Mouse (Mus musculus): Measurements from ENCODE around the gene Hspa12b.

Gene Hspa12b

GRCm38 (mm10) chr2:131129836-131130235, 2.8 kb downstream of the Hspa12b start:
- no peak for DNase-seq (ENCODE audit: low spot score)

GRCm38 (mm10) chr2:131130849-131131248, 3.8 kb downstream of the Hspa12b start:
- no peak for DNase-seq (ENCODE audit: low spot score)

- DNase-seq (ENCODE audit: low spot score): no peak
These were observed 5.2 kb downstream of the Hspa12b start for GRCm38 (mm10) chr2:131132111-131132888.

- DNase-seq (ENCODE audit: low spot score): no peak
These were observed 6.0 kb downstream of the Hspa12b start, which contains the start of gene Gm11037 for GRCm38 (mm10) chr2:131132930-131133547. TSS of gene Gm11037 (plus strand) at chr2:131133497.

DNA sequence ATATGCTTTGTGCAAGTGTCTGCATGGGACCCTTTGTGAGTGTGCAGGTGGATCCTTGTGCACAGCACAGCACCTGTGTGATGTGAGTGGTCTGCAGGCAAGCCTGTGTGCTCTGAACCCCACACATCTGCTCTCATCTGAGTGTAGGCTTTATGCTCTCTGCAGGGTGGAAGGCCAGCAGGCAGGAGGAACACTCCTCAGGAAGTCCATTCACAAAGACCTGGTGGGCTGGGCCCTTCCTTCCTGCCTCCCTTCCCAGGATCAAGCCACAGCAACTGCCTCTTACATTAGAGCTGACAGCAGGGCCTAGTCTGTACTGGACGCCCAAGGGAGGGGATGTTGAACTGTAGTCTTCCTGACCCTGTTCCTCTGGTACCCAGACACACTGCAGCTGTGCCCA, 7.3 kb downstream of the Hspa12b start:
- DNase-seq (ENCODE audit: low spot score): peak; percentile 7

GRCm38 (mm10) chr2:131134826-131135400, 7.8 kb downstream of the Hspa12b start:
- DNase-seq (ENCODE audit: low spot score): peak; percentile 8

- peak; percentile 7 for DNase-seq (ENCODE audit: low spot score)
These were observed 8.6 kb downstream of the Hspa12b start for GRCm38 (mm10) chr2:131135521-131136139.

DNA sequence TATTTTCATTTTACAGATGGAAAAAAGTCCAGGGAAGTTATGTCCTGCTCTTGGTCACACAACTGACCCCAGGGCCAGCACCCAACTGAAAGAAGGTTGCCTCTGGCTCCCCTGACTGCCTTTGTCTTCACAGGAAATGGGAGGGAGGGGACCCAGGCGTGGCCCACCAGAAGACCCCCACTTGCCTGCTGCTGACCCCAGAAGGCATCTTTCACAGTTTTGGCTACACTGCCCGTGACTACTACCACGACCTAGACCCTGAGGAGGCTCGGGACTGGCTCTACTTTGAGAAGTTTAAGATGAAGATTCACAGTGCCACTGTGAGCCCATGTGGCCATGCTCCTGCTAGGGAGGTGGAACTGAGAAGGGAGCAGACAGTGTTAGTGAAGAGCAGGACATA, 11.2 kb downstream of the Hspa12b start:
- DNase-seq (ENCODE audit: low spot score): peak; percentile 7

GRCm38 (mm10) chr2:131138760-131139159, 11.7 kb downstream of the Hspa12b start:
- no peak for DNase-seq (ENCODE audit: low spot score)

DNA sequence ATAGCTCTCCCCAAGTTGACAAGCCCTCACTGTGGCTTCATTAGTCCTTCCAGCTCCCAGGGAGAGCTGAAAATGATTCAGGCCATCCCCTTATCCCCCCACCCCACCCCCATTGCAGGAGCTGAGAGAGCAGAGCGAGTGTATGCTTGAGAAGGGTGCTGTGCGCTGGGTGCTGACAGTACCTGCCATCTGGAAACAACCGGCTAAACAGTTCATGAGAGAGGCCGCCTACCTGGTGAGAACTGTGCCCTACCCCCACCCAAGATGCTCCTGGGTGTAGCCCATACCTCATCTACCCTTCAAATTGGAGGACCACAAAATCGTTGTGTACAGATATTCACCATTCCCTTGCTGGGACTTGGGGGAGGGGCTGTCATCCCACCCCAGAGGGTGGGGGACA, 12.2 kb downstream of the Hspa12b start:
- DNase-seq (ENCODE audit: low spot score): peak; percentile 0

DNA sequence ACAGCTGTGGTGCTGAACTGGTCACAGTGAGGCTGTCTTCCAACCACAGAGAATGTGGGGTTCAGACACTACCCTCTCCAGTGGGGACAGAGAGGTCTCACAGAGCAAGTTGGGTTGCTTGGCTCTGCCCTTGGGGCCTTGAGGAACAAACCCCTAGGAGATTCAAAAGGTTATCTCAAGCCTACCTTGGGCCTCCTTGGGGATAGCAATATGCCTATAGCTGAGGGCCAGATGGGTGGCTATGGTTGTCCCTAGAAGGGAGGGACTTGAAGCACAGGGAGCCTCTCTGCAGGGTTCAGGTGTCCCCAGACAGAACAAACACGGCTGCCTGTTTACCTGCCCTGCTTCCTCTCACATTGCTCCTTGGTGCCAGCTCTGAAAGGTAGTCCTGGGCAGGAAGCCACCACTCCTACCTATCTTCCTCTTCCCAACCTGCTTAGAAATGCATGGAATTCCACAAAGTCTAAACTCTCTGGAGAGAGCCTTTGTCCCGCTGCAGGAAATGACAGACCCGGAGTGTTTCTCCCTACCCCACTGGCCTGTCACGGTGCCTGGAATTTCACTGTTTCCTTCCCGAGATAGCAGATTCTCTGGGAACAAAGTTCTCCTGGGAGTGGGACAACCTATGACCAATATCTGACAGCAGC, 12.9 kb downstream of the Hspa12b start:
- no peak for DNase-seq (ENCODE audit: low spot score)

DNA sequence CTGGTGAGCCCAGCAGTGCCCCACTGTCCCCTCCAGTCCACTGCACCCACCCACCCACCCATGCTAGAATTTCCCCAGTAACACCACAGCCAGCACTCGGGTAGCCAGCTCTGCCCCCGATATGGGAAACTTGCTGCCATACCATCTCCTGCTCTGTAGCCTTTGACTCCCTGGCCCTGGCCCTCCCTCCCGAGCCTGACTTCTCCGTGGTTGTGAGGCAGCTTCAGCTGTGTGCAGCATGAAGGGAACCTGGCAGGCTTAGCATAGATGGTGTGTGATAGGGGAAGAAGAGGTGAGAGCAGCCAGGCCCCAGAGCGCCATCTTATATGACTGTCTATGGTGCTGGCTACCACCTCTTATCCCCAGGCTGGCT, 13.4 kb downstream of the Hspa12b start:
- no peak for DNase-seq (ENCODE audit: low spot score)

GRCm38 (mm10) chr2:131141336-131141986, 14.4 kb downstream of the Hspa12b start:
- no peak for DNase-seq (ENCODE audit: low spot score)

DNA sequence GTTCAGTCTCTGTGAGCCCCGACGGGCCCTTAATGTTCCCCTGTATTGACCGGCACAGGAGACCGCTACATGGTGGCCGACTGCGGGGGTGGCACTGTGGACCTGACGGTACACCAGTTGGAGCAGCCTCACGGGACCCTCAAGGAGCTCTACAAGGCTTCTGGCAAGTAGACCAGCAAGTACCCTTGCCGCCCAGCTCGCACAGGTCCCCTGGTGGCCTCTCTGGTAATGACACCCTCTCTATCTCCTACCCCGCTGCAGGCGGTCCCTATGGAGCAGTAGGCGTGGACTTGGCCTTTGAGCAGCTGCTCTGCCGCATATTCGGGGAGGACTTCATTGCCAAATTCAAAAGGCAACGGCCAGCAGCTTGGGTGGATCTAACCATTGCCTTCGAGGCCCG, 15.5 kb downstream of the Hspa12b start:
- DNase-seq (ENCODE audit: low spot score): peak; percentile 49

DNA sequence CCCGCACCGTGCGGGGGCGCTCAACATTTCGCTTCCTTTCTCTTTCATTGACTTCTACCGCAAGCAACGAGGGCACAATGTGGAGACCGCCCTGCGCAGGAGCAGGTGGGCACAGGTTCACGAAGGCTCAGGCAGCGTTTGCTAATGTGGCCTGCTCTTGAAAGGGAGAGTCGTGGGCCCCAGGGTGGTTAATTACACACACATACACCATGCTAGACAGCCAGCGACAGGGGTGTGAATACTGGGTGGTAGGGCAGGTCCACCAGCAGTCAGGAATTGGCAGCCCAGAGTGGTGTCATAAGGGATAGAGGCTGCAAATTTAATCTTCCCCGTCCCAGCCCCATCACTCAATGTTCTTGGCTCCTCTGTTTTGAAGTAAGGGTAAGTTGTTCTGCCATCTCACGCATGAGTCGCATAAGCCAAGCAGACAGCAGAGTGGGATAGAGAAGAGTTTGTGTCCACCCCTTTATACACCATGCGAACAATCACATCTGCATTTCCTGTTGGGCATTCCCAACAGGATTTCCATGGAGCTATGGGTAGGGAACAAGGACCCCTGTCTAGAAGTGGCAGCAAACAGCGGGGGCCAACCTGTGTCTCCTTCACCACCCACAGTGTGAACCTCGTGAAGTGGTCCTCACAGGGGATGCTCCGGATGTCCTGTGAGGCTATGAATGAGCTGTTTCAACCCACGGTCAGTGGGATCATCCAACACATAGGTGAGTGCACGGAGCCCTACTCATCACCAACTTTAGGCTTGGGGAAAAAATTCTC, 16.1 kb downstream of the Hspa12b start:
- DNase-seq (ENCODE audit: low spot score): no peak

DNA sequence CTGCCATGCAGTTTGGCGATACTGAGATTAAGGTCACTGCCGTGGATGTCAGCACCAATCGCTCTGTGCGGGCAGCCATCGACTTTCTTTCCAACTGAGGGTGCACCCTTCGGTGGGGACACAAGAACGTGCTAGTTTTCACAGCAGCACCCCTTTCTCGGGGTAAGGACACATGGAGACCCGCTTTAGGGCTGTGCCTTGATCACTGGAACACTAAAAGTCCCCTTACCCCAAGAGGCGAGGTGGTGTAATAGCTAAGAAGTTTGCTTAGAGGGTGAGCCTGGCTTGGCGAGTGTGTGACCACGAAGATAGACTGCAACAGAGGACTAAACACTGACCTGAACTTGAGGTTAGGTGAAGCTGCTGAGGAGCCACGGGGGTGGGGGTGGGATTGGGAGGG, 18.0 kb downstream of the Hspa12b start:
- no peak for DNase-seq (ENCODE audit: low spot score)

- no peak for DNase-seq (ENCODE audit: low spot score)
These were observed 18.5 kb downstream of the Hspa12b start for GRCm38 (mm10) chr2:131145536-131145935.

- no peak for DNase-seq (ENCODE audit: low spot score)
These were observed 19.3 kb downstream of the Hspa12b start for GRCm38 (mm10) chr2:131146193-131147042.

- no peak for DNase-seq (ENCODE audit: low spot score)
These were observed 19.9 kb downstream of the Hspa12b start for GRCm38 (mm10) chr2:131147043-131147365.
